Mouse (Mus musculus) neural tube, embryonic 15.5 days (tissue): ENCODE measurements around the gene Glt6d1. TPM values are rescaled to one million over a fixed set of nuclear protein-coding genes. Genes with fewer than 3 reads are reported as not detected.
A peak's percentile ranks its signal among the peaks of the same experiment; 100 is the strongest.
"Not testable (repeated sequence)": the region's sequence is repeated elsewhere in the genome, so short reads cannot be mapped to it uniquely, and the experiment has no call there.

ENCODE experiments used
- ATAC-seq: fragments of 200-750 bp; cut with Nextera tagmentation; 2 replicates; pipeline ENCODE4 v1.8.0; 2017; ENCODE audit warnings: mild to moderate bottlenecking, moderate TSS enrichment, moderate library complexity; ENCODE audit not compliant: low FRiP score
- H3K27ac ChIP-seq: fragments of 300-500 bp; sonication (generic); replicated peaks from 2 replicates; pipeline ENCODE4 v1.5.1; 2015; ENCODE audit warnings: mild to moderate bottlenecking, inconsistent platforms
- H3K27me3 ChIP-seq: fragments of 300-500 bp; sonication (generic); replicated peaks from 2 replicates; pipeline ENCODE4 v1.6.1; 2015; ENCODE audit warnings: inconsistent platforms
- H3K36me3 ChIP-seq: fragments of 300-500 bp; sonication (generic); 2 replicates; pipeline ENCODE4 v1.6.1; 2015; ENCODE audit warnings: inconsistent platforms
- H3K4me1 ChIP-seq: fragments of 300-500 bp; sonication (generic); 2 replicates; pipeline ENCODE4 v1.6.1; 2015; ENCODE audit warnings: inconsistent platforms
- H3K4me2 ChIP-seq: fragments of 300-500 bp; sonication (generic); 2 replicates; pipeline ENCODE4 v1.6.1; 2015; ENCODE audit warnings: inconsistent platforms, mild to moderate bottlenecking, moderate library complexity
- H3K4me3 ChIP-seq: fragments of 300-500 bp; sonication (generic); replicated peaks from 2 replicates; pipeline ENCODE4 v1.5.1; 2015; ENCODE audit warnings: mild to moderate bottlenecking, inconsistent platforms
- H3K9ac ChIP-seq: fragments of 300-500 bp; sonication (generic); replicated peaks from 2 replicates; pipeline ENCODE4 v1.6.1; 2015; ENCODE audit warnings: mild to moderate bottlenecking, inconsistent platforms
- H3K9me3 ChIP-seq: fragments of 300-500 bp; sonication (generic); replicated peaks from 2 replicates; pipeline ENCODE4 v1.6.1; 2016; ENCODE audit warnings: inconsistent platforms
- WGBS: fragments of 180-500 bp; shearing (Covaris S2); methylation state at CpG from one replicate; pipeline ENCODE4 v1.1.7; 2015; ENCODE audit warnings: mixed read lengths; 5-methylcytosine and 5-hydroxymethylcytosine counted together
- polyA plus RNA-seq: library from polyadenylated mRNA; unstranded; fragments of >200 nt; fragmentation: Nextera tagmentation; extraction: Ambion mirVana; gene quantifications from 2 replicates; pipeline ENCODE4 v1.2.1, GENCODE M21; 2015

Gene Glt6d1
- polyA plus RNA-seq: not detected in 2 replicates

DNA sequence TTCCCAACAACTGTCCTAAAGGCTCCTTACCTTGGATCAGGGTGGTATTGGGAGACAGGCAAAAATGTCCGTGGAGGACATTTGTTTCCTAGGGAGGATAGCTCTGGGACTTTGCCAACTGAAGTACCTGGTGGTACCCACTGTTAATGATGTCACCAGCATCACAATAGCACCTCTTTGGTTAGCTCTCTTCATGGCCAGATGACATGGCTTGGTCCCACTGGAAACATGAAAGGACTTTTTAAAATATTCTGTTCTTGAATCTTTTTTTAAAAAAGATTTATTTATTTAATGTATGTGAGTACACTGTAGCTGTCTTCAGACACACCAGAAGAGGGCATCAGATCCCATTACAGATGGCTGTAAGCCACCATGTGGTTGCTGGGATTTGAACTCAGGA lies at the start of gene Glt6d1:
Gene Glt6d1, minus strand, starts transcription at position 101 of the 400 bp plus-strand sequence.
- not testable (repeated sequence) for H3K4me3 ChIP-seq, H3K36me3 ChIP-seq, ATAC-seq, H3K27ac ChIP-seq, H3K9me3 ChIP-seq, H3K27me3 ChIP-seq, H3K4me1 ChIP-seq, H3K9ac ChIP-seq, H3K4me2 ChIP-seq
- 80% methylated on average over 1 of the region's 1 CpGs for WGBS

DNA sequence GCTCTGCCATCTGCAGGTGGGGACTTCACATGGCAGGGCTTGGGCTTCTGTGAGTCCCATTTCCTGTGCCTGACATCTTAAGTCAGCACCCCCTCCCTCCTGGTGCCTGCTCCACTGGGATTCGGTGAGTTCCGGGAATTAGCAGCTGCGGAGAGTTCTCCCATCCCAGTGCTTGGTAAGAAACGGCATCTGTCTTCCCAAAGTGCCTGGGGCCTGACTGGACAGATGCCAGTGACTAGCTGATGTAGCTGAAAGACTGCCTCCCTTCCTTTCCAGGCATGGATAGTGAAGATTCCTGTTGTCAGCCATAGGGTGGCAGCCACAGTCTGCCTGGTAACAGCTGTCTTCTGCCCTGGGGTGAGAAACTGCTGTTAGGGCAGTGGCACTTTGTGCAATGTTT lies 49.8 kb upstream of the Glt6d1 start:
- H3K27me3 ChIP-seq: peaks cover 6% of the 10 kb centered on the region
- 8% methylated on average over 4 of the region's 4 CpGs for WGBS
- no peaks in the 10 kb centered on the region for H3K9me3 ChIP-seq
- H3K9ac ChIP-seq: no peak overlapping the region
- H3K4me1 ChIP-seq: peaks cover 35% of the 10 kb centered on the region
- H3K4me3 ChIP-seq: no peak overlapping the region
- ATAC-seq: 0 out of 2 replicates have a peak, but pooled peaks have one; percentile 16
- H3K27ac ChIP-seq: 0 out of 2 replicates have a peak overlapping the region, but pooled peaks have one; percentile 4
- 0 out of 2 replicates have a peak overlapping the region, but pooled peaks have one; percentile 99 for H3K4me2 ChIP-seq
- H3K36me3 ChIP-seq: no peaks in the 10 kb centered on the region

DNA sequence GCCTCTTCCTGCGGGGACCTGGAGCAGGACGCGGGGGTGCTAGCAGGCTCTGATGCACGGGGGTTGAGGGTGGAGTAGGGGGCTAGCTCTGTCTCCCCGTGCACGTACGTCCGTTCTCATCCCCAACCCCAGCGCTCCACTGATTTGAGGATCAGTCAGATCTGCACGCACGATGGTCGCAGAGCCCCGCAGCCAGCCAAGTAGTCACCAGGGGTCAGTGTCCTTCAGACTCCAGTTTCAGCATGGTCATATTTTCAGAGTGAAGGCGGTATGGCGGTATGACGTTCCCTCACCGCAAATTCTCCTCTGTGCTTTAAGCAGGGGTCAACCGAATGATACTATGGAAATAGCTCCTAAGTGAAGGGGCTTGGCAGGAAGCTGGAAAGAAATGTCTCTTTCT lies 48.6 kb upstream of the Glt6d1 start:
- 4% methylated on average over 18 of the region's 18 CpGs for WGBS
- 0 out of 2 replicates have a peak, but pooled peaks have one; percentile 37 for ATAC-seq
- Histone ChIP-seq H3K4me2 (peak overlapping the region; percentile 99), H3K4me3 (peak overlapping the region; percentile 58), H3K27me3 (peaks cover 6% of the 10 kb centered on the region), H3K9ac (peak overlapping the region; percentile 55; the same call in 1 of the 2 replicates), H3K4me1 (peaks cover 35% of the 10 kb centered on the region), H3K9me3 (no peaks in the 10 kb centered on the region), H3K27ac (no peak overlapping the region), H3K36me3 (no peaks in the 10 kb centered on the region)

DNA sequence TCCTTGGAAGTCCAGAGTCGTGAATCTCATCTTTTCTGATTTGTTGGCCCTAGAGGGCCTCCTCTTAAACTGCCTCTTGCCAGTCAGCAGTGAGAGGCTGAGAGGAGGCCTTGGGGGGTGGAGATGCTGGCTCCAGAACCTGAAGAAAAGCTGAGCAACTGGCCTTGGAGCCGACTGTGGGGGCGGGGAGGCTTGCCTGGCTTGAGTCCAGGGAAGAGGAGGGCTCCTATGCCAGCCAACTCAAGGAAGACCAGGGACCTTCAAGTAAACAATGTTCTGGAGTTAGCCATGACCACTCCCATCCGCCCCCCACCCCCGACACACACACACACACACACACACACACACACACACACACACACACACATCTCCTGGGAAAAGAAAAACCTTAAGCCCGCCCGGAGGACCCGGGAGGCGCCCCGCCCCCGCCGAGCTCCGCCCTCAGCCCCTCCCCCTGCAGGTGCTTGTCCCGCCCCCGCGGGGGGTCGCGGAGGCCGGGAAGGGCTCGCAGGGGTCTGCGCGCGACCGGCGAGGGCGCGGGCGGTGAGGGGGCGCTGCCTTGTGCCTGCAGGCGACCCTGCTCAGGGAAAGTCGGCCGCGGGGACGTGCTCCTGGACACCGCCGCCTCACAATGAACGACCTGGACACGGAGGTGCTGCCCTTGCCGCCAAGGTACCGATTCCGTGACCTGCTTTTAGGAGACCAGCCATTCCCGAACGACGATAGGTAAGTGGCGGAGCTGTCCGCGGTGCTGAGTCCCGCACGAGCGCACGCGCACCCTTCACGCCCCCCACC lies 47.9 kb upstream of the Glt6d1 start, which contains the start of gene Kcnt1:
Gene Kcnt1, plus strand, starts transcription at position 398 of the 795 bp plus-strand sequence.
- peaks cover 35% of the 10 kb centered on the region for H3K4me1 ChIP-seq
- no peaks in the 10 kb centered on the region for H3K9me3 ChIP-seq
- WGBS: under 1% methylated on average over 40 of the region's 53 CpGs
- H3K27me3 ChIP-seq: peaks cover 6% of the 10 kb centered on the region
- H3K4me3 ChIP-seq: peak within 1 kb of the TSS; percentile 58
- H3K27ac ChIP-seq: no peak within 1 kb of the TSS
- H3K36me3 ChIP-seq: no peaks in the 10 kb centered on the region
- H3K4me2 ChIP-seq: peak within 1 kb of the TSS; percentile 99
- peak within 1 kb of the TSS; percentile 55 for H3K9ac ChIP-seq
- ATAC-seq: 0 out of 2 replicates have a peak, but pooled peaks have one; percentile 37

DNA sequence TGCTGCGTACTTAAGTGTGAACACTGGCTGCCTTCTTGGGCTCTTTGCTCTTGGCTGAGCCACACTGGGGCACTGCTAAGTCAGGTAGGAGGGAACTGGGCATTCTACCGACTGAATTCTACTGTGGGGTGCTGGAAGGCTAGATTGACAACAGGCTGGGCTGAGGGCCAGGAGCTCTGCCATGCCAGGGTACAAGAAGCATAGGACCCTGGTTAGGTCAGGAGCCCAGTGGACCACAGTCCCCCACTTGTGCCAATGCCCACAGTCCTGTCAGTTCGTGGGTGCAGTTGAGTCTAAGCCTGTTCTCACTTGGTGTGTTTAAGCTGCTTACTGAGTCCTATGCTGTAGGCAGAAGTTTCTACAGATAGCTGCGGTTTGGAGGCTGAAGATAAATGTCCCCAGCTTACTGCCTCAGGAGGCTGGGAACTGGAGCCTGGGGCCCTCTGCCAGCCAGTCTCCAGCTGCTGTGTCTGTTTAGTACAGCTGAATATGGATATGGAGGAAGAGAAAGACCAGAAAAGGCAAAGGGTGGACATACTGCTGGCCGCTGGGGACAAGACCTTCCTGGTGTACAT lies 47.1 kb upstream of the Glt6d1 start:
- Histone ChIP-seq H3K4me2 (peak overlapping the region; percentile 99), H3K4me1 (peaks cover 35% of the 10 kb centered on the region), H3K9me3 (no peaks in the 10 kb centered on the region), H3K27ac (no peak overlapping the region), H3K36me3 (no peaks in the 10 kb centered on the region), H3K4me3 (peak overlapping the region; percentile 58; the same call in 1 of the 2 replicates), H3K27me3 (peaks cover 6% of the 10 kb centered on the region), H3K9ac (no peak overlapping the region)
- WGBS: 56% methylated on average over 5 of the region's 5 CpGs
- no peak for ATAC-seq

DNA sequence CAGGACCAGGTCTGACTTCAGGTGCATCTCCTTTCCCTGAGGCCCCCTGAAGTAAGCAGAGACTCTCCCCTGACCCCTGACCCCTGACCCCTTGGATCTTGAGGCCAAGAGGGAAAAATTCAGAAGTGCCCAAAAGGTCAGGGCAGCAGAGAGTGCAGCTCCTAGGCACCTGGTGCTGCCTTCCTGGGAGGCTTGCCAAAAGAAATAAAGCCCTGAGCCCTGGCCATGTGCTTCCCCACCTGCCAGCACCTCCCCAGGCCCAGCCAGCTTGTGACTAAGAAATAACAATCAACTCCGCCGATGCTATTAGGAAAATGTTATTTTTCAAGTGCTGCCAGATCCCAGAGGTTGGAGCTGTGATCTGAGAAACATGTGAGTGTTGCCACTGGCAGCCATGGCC lies 46.4 kb upstream of the Glt6d1 start:
- H3K36me3 ChIP-seq: no peaks in the 10 kb centered on the region
- no peaks in the 10 kb centered on the region for H3K9me3 ChIP-seq
- ATAC-seq: no peak
- no peak overlapping the region for H3K9ac ChIP-seq
- peaks cover 6% of the 10 kb centered on the region for H3K27me3 ChIP-seq
- peaks cover 35% of the 10 kb centered on the region for H3K4me1 ChIP-seq
- no peak overlapping the region for H3K4me2 ChIP-seq
- 61% methylated on average over 2 of the region's 2 CpGs for WGBS
- no peak overlapping the region for H3K27ac ChIP-seq
- H3K4me3 ChIP-seq: no peak overlapping the region

DNA sequence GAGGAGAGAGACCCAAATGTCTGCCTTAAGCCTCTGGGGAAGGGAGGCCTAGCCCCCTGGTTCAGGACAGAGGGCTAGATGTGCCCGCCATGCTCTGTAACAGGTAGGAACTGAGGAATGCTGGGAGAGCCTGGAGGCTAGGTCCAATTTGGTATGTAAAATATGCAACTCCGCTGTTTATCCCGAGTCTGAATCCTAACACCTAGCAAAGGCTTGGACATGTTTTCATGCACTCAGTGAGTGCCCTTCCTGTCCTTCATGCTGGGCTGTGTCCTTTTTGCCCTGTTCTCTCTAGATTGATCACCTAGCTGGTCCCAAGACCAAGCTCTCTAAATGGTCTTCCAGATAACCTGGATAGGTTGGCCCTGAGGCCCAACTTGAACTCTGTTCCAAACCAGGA lies 44.2 kb upstream of the Glt6d1 start:
- 95% methylated on average over 3 of the region's 3 CpGs for WGBS
- no peak for ATAC-seq
- no peaks in the 10 kb centered on the region; the same call in 1 of the 2 replicates for H3K27me3 ChIP-seq

DNA sequence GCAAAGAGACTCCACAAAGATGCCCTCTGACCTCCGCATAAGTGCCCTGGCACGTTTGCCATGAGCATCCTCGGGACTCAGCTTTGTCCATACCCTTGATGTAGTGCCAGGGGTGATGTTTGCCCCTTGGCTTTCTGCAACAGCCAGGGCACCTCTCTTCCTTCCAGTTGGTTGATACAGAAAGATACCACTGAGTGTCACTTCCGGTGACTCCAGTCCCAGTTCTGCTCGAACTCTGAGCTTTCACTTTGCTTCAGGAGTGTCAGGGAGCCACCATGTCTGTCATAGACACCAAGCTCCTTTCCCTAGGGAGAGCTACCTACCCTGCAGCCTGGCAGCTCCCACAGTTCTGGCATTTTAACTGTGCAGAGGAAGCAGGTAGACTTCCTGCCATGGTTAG lies 38.4 kb upstream of the Glt6d1 start:
- H3K4me2 ChIP-seq: no peak overlapping the region
- WGBS: 79% methylated on average over 5 of the region's 5 CpGs
- no peak overlapping the region for H3K9ac ChIP-seq
- H3K27me3 ChIP-seq: no peaks in the 10 kb centered on the region
- no peak overlapping the region for H3K4me3 ChIP-seq
- ATAC-seq: no peak
- H3K9me3 ChIP-seq: no peaks in the 10 kb centered on the region
- H3K4me1 ChIP-seq: 0 out of 2 replicates have a peak, but pooled peaks cover 3% of the 10 kb centered on the region
- H3K36me3 ChIP-seq: no peaks in the 10 kb centered on the region
- H3K27ac ChIP-seq: no peak overlapping the region

More for the DNA sequence above, 44.2 kb upstream of the Glt6d1 start:
- H3K9ac ChIP-seq: no peak overlapping the region
- no peak overlapping the region for H3K27ac ChIP-seq
- H3K4me3 ChIP-seq: no peak overlapping the region
- no peaks in the 10 kb centered on the region for H3K36me3 ChIP-seq
- H3K4me1 ChIP-seq: peaks cover 23% of the 10 kb centered on the region
- no peaks in the 10 kb centered on the region for H3K9me3 ChIP-seq
- H3K4me2 ChIP-seq: no peak overlapping the region

DNA sequence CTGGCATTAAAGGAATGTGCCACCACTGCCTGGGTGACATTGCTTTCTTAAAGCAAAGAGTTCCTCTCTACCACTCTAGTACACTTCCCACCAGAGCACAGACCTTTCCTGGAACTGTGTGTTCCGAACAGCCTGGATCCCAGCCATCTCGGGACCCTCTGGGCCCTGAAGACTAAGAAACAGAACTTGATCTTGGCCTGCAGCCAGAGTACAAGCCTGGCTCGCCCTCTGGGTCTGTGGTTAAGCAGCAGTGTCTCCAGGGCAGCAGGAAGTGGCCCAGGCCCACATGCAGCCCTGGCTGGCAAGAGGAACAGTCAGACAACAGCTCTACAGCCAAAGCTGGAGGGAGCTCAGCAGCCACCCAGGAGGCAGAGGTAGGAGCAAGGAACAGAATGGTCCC lies 37.0 kb upstream of the Glt6d1 start:
- Histone ChIP-seq H3K36me3 (no peaks in the 10 kb centered on the region), H3K4me1 (0 out of 2 replicates have a peak, but pooled peaks cover 3% of the 10 kb centered on the region), H3K27me3 (no peaks in the 10 kb centered on the region), H3K4me2 (no peak overlapping the region), H3K9me3 (no peaks in the 10 kb centered on the region), H3K4me3 (no peak overlapping the region), H3K9ac (no peak overlapping the region), H3K27ac (no peak overlapping the region)
- ATAC-seq: no peak; the same call in 1 of the 2 replicates
- WGBS: 53% methylated on average over 3 of the region's 3 CpGs

DNA sequence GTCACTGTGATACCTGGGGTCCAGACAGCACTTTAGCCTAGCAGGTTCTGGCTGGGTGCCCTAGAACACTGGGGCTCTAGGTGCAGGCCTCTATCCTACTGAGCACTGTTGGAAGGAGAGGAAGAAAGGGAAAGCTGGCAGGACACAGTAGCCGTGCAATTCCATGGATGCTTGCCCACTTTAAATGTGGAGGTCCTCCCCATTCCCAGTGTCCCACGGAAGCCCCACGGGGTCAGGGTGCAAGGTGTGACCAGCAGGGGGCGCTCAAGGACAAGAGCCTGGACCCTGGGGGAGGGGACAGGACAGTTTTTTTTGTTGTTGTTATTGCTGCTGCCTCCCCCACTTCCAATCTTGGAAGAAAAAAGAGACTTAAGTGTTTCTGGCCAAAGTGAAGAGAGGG lies 34.7 kb upstream of the Glt6d1 start:
- Histone ChIP-seq H3K27me3 (no peaks in the 10 kb centered on the region), H3K4me2 (no peak overlapping the region), H3K4me1 (0 out of 2 replicates have a peak, but pooled peaks cover 3% of the 10 kb centered on the region), H3K36me3 (no peaks in the 10 kb centered on the region), H3K9me3 (no peaks in the 10 kb centered on the region), H3K9ac (no peak overlapping the region), H3K4me3 (no peak overlapping the region), H3K27ac (no peak overlapping the region)
- ATAC-seq: no peak
- WGBS: 9% methylated on average over 4 of the region's 4 CpGs

DNA sequence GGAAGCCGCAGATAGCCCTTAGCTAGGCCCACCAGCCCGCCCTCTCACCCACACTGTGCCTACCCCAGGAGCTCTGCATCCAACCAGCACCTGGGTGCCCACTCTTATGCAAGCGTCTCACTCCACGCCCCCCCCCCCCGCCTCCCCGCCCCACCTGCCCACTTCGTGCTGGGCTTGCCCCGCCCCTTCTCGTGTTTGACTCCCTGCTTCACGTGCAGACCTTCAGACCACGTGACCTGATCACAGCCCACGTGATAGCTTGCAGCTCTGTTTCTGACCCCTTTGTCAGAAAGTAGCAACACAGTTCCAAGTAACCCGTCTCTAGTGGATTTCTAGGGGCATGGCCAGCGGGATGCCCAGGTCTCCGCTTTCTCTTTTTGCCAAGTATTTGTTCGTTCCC lies 31.6 kb upstream of the Glt6d1 start, which contains the start of gene Sohlh1:
Gene Sohlh1, minus strand, starts transcription at position 23 of the 400 bp plus-strand sequence.
- H3K9ac ChIP-seq: no peak within 1 kb of the TSS
- no peak within 1 kb of the TSS for H3K27ac ChIP-seq
- no peaks in the 10 kb centered on the region for H3K27me3 ChIP-seq
- no peaks in the 10 kb centered on the region for H3K36me3 ChIP-seq
- H3K9me3 ChIP-seq: no peaks in the 10 kb centered on the region
- ATAC-seq: no peak
- H3K4me1 ChIP-seq: no peaks in the 10 kb centered on the region
- whole genome bisulfite sequencing: 86% methylated on average over 16 of the region's 16 CpGs
- H3K4me2 ChIP-seq: no peak within 1 kb of the TSS
- H3K4me3 ChIP-seq: no peak within 1 kb of the TSS
